Mouse (Mus musculus) lung, postnatal 0 days (tissue): ENCODE measurements around the gene Qpctl.

ENCODE experiments used
- CTCF ChIP-seq: IDR thresholded peaks from 2 replicates; pipeline ENCODE4 v1.5.1; 2016; ENCODE audit warnings: antibody characterized with exemption, mild to moderate bottlenecking
- EP300 ChIP-seq: IDR thresholded peaks from 2 replicates; pipeline ENCODE4 v1.6.1; 2016; ENCODE audit warnings: antibody characterized with exemption, mild to moderate bottlenecking, control low read depth

DNA sequence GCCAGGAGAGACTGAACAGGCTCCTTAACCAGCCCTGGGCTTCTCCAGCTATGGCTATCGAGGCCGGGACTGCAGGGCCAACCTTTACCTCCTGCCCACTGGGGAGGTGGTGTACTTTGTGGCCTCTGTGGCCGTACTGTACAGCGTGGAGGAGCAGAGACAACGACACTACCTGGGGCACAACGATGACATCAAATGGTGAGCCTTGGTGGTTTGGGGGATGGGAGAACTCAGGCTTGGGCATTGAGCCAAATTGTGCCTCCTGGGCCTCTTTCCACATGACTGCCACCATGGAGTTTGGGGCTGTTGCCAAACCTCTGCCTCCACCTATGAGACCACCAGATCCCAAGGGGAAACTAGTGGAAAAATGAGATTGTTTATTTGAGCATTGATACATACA lies 35.7 kb upstream of the Qpctl start:
- no peak for TF ChIP-seq EP300
- no peak for TF ChIP-seq CTCF
